Comparison of ENCODE assay signal across 8 mouse cellular contexts in the genomic region with DNA sequence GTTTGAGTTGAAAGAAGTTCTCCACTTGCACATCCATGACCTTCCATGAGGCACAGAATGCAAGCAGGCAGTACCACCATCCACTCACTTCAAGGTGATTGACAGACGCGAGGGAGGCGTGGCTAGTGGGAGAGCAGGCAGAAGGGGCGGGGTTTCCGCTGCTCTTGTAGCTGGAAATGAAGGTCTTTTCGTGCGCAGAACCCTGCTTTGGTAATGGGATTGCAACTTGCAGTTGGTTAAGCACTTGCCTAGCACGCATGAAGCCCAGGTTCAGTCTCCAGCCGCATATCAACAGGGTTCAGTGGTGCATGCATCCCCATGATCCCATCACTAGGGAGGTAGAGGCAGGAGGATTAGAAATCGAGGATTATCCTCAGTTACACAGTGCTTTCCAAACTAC. TPM values are rescaled to one million over a fixed set of nuclear protein-coding genes. Genes with fewer than 3 reads are reported as not detected.
DNase-seq lines count a peak whose midpoint lies in the region; ATAC-seq and TF ChIP-seq lines count a peak whose summit lies in the region.

No protein-coding gene starts in this region.

- H3K4me1 ChIP-seq in forebrain, embryonic 11.5 days (replicated peaks; ENCODE audit: control insufficient read depth, insufficient read depth, low read length): peaks cover 2% of the 10 kb centered on the region; the same call in 1 of the 2 replicates
- H3K4me1 ChIP-seq in hindbrain, postnatal 0 days (ENCODE audit: insufficient read depth, low read length): 0 out of 2 replicates have a peak, but pooled peaks cover 8% of the 10 kb centered on the region
- H3K4me1 ChIP-seq in liver, embryonic 13.5 days (replicated peaks): 0 out of 2 replicates have a peak, but pooled peaks cover 5% of the 10 kb centered on the region
- peaks cover 8% of the 10 kb centered on the region; the same call in 1 of the 2 replicates for H3K4me1 ChIP-seq in neural tube, embryonic 11.5 days (ENCODE audit: control insufficient read depth, insufficient read depth, low read length)

- peak; percentile 84 for ATAC-seq in forebrain, embryonic 11.5 days (replicated peaks; ENCODE audit: low FRiP score)
- peak; percentile 68 for ATAC-seq in hindbrain, postnatal 0 days
- peak; percentile 74 for ATAC-seq in liver, embryonic 13.5 days (ENCODE audit: low read depth)
- ATAC-seq in neural tube, embryonic 11.5 days (ENCODE audit: insufficient read depth, low FRiP score, low TSS enrichment): peak; percentile 64; the same call in 1 of the 2 replicates

- peak overlapping the region; percentile 28; the same call in 1 of the 2 replicates for H3K9ac ChIP-seq in forebrain, embryonic 11.5 days (ENCODE audit: low read length)
- no peak overlapping the region for H3K9ac ChIP-seq in hindbrain, postnatal 0 days (replicated peaks; ENCODE audit: low read length)
- H3K9ac ChIP-seq in liver, embryonic 13.5 days: peak overlapping the region; percentile 36; the same call in 1 of the 2 replicates
- H3K9ac ChIP-seq in neural tube, embryonic 11.5 days (ENCODE audit: low read length): no peak overlapping the region; the same call in 1 of the 2 replicates

- no peaks in the 10 kb centered on the region for H3K27me3 ChIP-seq in forebrain, embryonic 11.5 days (ENCODE audit: control insufficient read depth, insufficient read depth, low read length)
- H3K27me3 ChIP-seq in hindbrain, postnatal 0 days (ENCODE audit: insufficient read depth, low read length): no peaks in the 10 kb centered on the region
- H3K27me3 ChIP-seq in liver, embryonic 13.5 days: no peaks in the 10 kb centered on the region
- no peaks in the 10 kb centered on the region for H3K27me3 ChIP-seq in neural tube, embryonic 11.5 days (ENCODE audit: control insufficient read depth, insufficient read depth, low read length)

- no peak for TF ChIP-seq CTCF in hindbrain, postnatal 0 days (IDR thresholded peaks at IDR 0.05; ENCODE audit: low read depth)

- peak overlapping the region; percentile 54 for H3K4me2 ChIP-seq in forebrain, embryonic 11.5 days (ENCODE audit: low read depth, low read length, severe bottlenecking)
- H3K4me2 ChIP-seq in hindbrain, postnatal 0 days (ENCODE audit: low read depth, low read length): peak overlapping the region; percentile 53
- peak overlapping the region; percentile 62 for H3K4me2 ChIP-seq in liver, embryonic 13.5 days
- H3K4me2 ChIP-seq in neural tube, embryonic 11.5 days (ENCODE audit: low read depth): peak overlapping the region; percentile 53

- 10% methylated on average over 10 of the region's 10 CpGs for WGBS in forebrain, embryonic 11.5 days
- 15% methylated on average over 10 of the region's 10 CpGs for WGBS in hindbrain, postnatal 0 days
- 7% methylated on average over 10 of the region's 10 CpGs for WGBS in liver, embryonic 13.5 days (ENCODE audit: insufficient replicate concordance)
- WGBS in neural tube, embryonic 11.5 days: 5% methylated on average over 10 of the region's 10 CpGs

- no peaks in the 10 kb centered on the region for H3K9me3 ChIP-seq in forebrain, embryonic 11.5 days (ENCODE audit: control insufficient read depth, low read length)
- H3K9me3 ChIP-seq in hindbrain, postnatal 0 days (ENCODE audit: low read length): no peaks in the 10 kb centered on the region
- H3K9me3 ChIP-seq in liver, embryonic 13.5 days (replicated peaks): no peaks in the 10 kb centered on the region
- H3K9me3 ChIP-seq in neural tube, embryonic 11.5 days (ENCODE audit: control insufficient read depth, low read length): no peaks in the 10 kb centered on the region

- no peaks in the 10 kb centered on the region for H3K36me3 ChIP-seq in forebrain, embryonic 11.5 days (ENCODE audit: control insufficient read depth, insufficient read depth, low read length)
- H3K36me3 ChIP-seq in hindbrain, postnatal 0 days (ENCODE audit: insufficient read depth, low read length): no peaks in the 10 kb centered on the region
- no peaks in the 10 kb centered on the region for H3K36me3 ChIP-seq in liver, embryonic 13.5 days
- no peaks in the 10 kb centered on the region for H3K36me3 ChIP-seq in neural tube, embryonic 11.5 days (ENCODE audit: control insufficient read depth, insufficient read depth, low read length)

- peak overlapping the region; percentile 9; the same call in 1 of the 2 replicates for H3K27ac ChIP-seq in forebrain, embryonic 11.5 days (ENCODE audit: low read depth, low read length)
- H3K27ac ChIP-seq in hindbrain, postnatal 0 days: no peak overlapping the region
- no peak overlapping the region for H3K27ac ChIP-seq in liver, embryonic 13.5 days
- no peak overlapping the region for H3K27ac ChIP-seq in neural tube, embryonic 11.5 days (ENCODE audit: low read depth, low read length)

- peak; percentile 8 for DNase-seq in urinary bladder, postnatal 14 days (ENCODE audit: low spot score)
- no peak for DNase-seq in urinary bladder, adult 2 months (ENCODE audit: low spot score)
- peak; percentile 85 for DNase-seq in forebrain, embryonic 11.5 days (ENCODE audit: low spot score)
- peak; percentile 50 for DNase-seq in hindbrain, postnatal 0 days (ENCODE audit: low spot score)
- DNase-seq in liver, embryonic 13.5 days: peak; percentile 65
- peak; percentile 58 for DNase-seq in neural tube, embryonic 11.5 days (ENCODE audit: low spot score)
- no peak for DNase-seq in adipocyte (ENCODE audit: low spot score)
- no peak for DNase-seq in layer of hippocampus, adult 8-10 months (ENCODE audit: low spot score in 2 of 2)

- H3K4me3 ChIP-seq in forebrain, embryonic 11.5 days (ENCODE audit: low read depth, low read length): peak overlapping the region; percentile 15
- H3K4me3 ChIP-seq in hindbrain, postnatal 0 days (ENCODE audit: low read length): peak overlapping the region; percentile 27
- peak overlapping the region; percentile 42 for H3K4me3 ChIP-seq in liver, embryonic 13.5 days (replicated peaks)
- peak overlapping the region; percentile 27 for H3K4me3 ChIP-seq in neural tube, embryonic 11.5 days (ENCODE audit: low read depth, low read length)

RNA-seq across cellular contexts. Expression of a gene that starts 25.5 kb away (rescaled TPM):
- polyA plus RNA-seq in urinary bladder, adult 2 months (2012; rRNA removed): 11.6 and 14.6 TPM in 2 replicates
- 4.2 and 4.6 TPM in 2 replicates for polyA plus RNA-seq in forebrain, embryonic 11.5 days (2014; fragmentation: Nextera tagmentation; extraction: Ambion mirVana)
- 3.6 and 5.3 TPM in 2 replicates for total RNA-seq in hindbrain, postnatal 0 days (2014; rRNA removed)
- 2.9 and 3.2 TPM in 2 replicates for polyA plus RNA-seq in hindbrain, postnatal 0 days (2015; fragmentation: Nextera tagmentation; extraction: Ambion mirVana)
- 2.3 and 3.1 TPM in 2 replicates for polyA plus RNA-seq in liver, embryonic 13.5 days (2015; fragmentation: Nextera tagmentation; extraction: Ambion mirVana)
- 8.2 and 8.3 TPM in 2 replicates for polyA plus RNA-seq in neural tube, embryonic 11.5 days (2014; fragmentation: Nextera tagmentation; extraction: Ambion mirVana)
- total RNA-seq in layer of hippocampus, adult 8-10 months (2022): 10 to 100 TPM; 18.9 to 32.0 (median 25.5) TPM

Comparison
In these comparisons a context has a peak if more than half of its experiments do, and no peak if none do; other contexts are left out.
1. DNase-seq: peak in urinary bladder, postnatal 14 days (single experiment), forebrain, embryonic 11.5 days (single experiment), hindbrain, postnatal 0 days (single experiment), liver, embryonic 13.5 days (single experiment) and neural tube, embryonic 11.5 days (single experiment); none in urinary bladder, adult 2 months (single experiment), adipocyte (single experiment) and layer of hippocampus, adult 8-10 months (0 of 2).
2. H3K9ac ChIP-seq: peak in forebrain, embryonic 11.5 days (single experiment) and liver, embryonic 13.5 days (single experiment); none in hindbrain, postnatal 0 days (single experiment) and neural tube, embryonic 11.5 days (single experiment).
3. Peak in every context shown above with its lines, with median percentiles within 50 percentile points of each other: ATAC-seq, H3K4me2 ChIP-seq and H3K4me3 ChIP-seq.